Mouse (Mus musculus): Measurements from ENCODE around the gene Gm10720.
"Not testable (repeated sequence)": the region's sequence is repeated elsewhere in the genome, so short reads cannot be mapped to it uniquely, and the experiment has no call there.

- not testable (repeated sequence) for TF ChIP-seq CTCF, EP300 (IDR thresholded peaks at IDR 0.05; ENCODE audit: low read depth)
These were observed 8.0 kb downstream of the Gm10720 start, which contains the start of gene Gm10718 for GRCm38 (mm10) chr9:3023312-3023984.

All from liver, embryonic 14.5 days (tissue).